Mouse (Mus musculus) left cerebral cortex, adult 2 months (tissue): ENCODE results near the gene Slc5a11. TPM values are rescaled to one million over a fixed set of nuclear protein-coding genes. Genes with fewer than 3 reads are reported as not detected.

Experiments used
- DNase-seq, 2 experiments: peaks; one replicate each; pipeline ENCODE4 v3.0.0; 2021 to 2022; ENCODE audit warnings: low spot score in 2 of 2, mixed read lengths in 1 of 2; ENCODE audit errors: extremely low spot score in 1 of 2
- H3K27ac ChIP-seq: fragments of 200-600 bp; 2 replicates; pipeline ENCODE4 v1.8.1; 2022
- H3K4me3 ChIP-seq: fragments of 200-600 bp; 2 replicates; pipeline ENCODE4 v1.8.1; 2022
- CTCF ChIP-seq: fragments of 200-600 bp; IDR thresholded peaks from 2 replicates; pipeline ENCODE4 v1.8.1; 2022; ENCODE audit warnings: antibody characterized with exemption, mild to moderate bottlenecking, moderate library complexity
- intact Hi-C: fragments of 180-260 bp; cut with DNase I; formaldehyde crosslinking; loops from one replicate; pipeline ENCODE4 v1.15.1; 2025
- total RNA-seq, 2 experiments: library from RNA; stranded (reverse); gene quantifications; 2 replicates each; pipeline ENCODE4 v1.2.3; 2021

Gene Slc5a11
- total RNA-seq, 2 experiments from 2014 or later = 0.29 to 1.1 TPM

DNA sequence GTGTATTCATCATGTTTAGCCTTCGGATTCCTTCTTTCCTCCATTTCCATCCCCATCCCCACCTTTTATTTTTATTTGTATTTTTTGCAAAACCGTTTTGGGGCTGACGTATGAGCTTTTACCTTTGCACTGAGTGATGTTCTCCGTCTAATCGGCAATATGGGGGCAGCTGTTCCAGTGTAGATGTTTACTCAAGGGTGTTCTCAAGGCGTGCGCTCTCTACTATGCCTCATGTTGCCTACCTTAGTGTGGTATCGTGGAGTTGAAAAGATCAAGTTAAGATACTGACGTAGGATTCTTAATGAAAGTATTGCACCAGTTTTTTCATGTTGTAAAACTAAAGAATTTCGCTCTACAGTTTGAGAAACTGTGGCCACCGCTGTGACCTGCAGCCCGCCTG, 21.4 kb upstream of the Slc5a11 start:
- H3K4me3 ChIP-seq = no peak overlapping the region
- intact Hi-C loops = loop anchor here (5.0 kb wide), 1 partner anchor 176 kb away; no protein-coding TSS in a partner anchor
- no peak for DNase-seq
- no peak overlapping the region for H3K27ac ChIP-seq
- no peak for TF ChIP-seq CTCF

DNA sequence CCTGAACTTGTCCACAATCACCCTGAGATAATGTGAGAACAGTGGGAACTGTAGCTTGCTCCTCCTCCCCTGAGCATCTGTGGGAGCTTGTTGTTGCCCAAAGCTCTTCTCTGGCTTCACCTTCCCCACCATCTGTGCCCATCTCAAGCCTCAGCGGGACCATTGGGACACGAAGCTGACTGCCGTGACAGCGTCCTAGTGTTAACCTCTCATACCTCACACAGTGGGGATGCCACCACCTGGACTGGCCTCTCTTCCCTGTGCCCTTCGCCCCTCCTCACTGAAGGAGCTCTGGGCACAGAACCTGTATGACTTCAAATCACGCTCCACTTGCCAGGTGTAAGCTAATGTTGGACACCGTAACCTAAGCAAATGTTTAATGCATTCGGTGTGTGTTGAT, 19.9 kb upstream of the Slc5a11 start:
- no peak overlapping the region for H3K4me3 ChIP-seq
- TF ChIP-seq CTCF = no peak
- intact Hi-C loops = loop anchor here (5.0 kb wide), 1 partner anchor 177 kb away; no protein-coding TSS in a partner anchor
- no peak for DNase-seq
- no peak overlapping the region for H3K27ac ChIP-seq

DNA sequence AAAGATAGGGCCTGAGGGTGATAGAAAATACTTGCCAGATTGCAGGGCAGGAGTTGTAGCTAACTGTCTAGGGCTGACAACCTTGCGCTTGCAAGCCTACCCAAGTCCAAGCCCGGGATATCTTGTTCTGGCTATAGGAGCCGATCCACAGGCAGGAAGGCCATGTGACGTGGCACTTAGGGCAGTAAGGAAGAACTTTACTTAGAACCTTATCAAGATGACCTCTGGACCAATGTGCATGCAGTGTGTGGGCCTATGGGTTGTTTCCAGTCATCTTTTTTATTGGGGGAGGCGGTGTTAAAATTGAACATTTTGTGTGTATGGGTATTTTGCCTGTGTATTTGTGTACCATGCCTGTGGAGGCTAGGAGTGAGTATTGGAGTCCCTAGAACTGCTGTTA, 18.1 kb upstream of the Slc5a11 start:
- Histone ChIP-seq H3K4me3 (no peak overlapping the region), H3K27ac (no peak overlapping the region)
- TF ChIP-seq CTCF = no peak
- intact Hi-C loops = no loop called here
- DNase-seq = no peak

DNA sequence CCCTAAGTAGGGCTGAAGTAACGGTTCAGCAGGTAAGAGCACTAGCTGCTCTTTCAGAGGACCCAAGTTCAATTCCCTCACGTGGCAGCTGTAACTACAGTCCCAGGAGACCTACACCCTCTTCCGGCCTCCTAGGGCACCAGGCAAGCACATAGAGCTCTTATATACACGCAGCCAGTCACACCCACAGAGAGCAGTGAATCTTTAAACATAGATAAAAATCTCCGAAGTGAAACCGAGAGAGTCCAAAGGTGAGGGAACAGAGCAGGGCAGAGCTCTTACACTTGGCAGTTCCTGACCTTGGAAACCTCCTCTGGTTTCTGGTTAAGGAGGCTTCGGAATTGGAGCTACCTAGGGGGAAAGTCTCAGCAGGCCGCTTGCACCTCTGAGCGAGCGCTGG, 15.9 kb upstream of the Slc5a11 start:
- TF ChIP-seq CTCF = no peak
- Histone ChIP-seq H3K27ac (no peak overlapping the region), H3K4me3 (no peak overlapping the region)
- DNase-seq = no peak
- intact Hi-C loops = no loop called here

DNA sequence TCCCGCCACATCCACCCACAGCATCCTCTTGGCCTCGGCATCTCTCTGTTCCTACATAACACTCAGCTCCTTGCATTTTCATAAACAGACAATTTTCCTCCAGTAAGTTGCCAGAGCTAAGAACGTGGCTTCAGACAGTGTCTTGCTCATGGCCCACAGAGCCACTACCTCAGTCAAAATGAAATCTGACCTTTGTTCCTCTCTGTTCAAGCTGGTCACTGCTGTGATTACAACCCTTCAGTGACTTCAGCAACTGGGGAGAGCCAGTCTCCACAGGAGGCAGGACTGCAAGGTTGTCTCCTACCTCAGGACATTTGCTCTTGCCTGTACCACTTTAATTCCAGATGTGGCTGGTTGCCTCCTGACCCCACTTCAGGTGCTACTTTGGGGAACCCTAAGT, 15.4 kb upstream of the Slc5a11 start:
- no peak for DNase-seq
- intact Hi-C loops = no loop called here
- Histone ChIP-seq H3K27ac (no peak overlapping the region), H3K4me3 (no peak overlapping the region)
- no peak for TF ChIP-seq CTCF

DNA sequence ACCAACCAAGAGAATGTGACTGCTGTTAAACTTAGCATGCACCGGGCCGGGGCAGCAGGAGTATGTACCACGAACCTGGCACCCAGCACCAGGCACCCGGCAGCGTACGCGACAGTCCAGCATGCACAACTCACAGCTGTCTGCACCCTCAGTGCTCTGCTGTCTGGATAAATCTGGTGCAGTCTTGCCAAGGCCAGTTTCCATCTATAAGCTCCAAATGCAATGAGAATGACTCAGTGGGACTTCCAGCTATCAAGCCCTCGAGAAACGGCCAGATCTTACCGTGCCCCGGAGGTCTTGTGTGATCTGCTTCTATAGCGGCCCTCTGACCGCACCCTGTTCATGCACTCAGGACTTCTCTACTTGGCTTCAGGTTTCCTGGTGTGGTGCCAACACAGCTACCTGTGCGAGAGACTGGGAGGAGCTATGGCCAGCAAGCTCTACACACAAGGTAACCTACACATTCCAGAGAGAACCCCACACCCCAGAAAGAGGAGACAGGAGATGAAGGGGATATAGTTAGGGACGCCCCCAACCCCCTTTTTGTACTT, 14.8 kb upstream of the Slc5a11 start:
- Histone ChIP-seq H3K27ac (no peak overlapping the region), H3K4me3 (no peak overlapping the region)
- no peak for TF ChIP-seq CTCF
- intact Hi-C loops = loop anchor here (10.0 kb wide), 1 partner anchor 175 kb away; no protein-coding TSS in a partner anchor
- DNase-seq = no peak

DNA sequence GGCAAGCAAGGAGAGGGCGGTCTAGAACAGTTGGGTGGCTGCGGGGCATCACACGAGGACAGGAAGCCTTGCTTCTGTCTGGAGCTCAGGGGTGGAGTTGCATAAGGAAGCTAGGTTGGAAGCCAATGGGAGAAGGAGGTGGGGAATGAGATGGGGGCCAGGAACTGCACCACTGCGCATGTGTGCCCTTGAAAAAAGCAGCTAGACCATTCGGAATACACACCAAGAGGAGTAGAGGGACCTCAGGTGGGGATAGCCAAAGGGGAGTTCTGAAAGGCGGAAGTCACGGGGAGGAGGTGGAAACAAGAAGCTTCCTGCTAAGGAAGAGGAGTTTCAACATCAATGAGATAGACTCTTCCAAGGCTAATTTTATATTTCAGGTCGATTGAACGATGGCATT, 13.9 kb upstream of the Slc5a11 start:
- intact Hi-C loops = loop anchor here (10.0 kb wide), 1 partner anchor 174 kb away; no protein-coding TSS in a partner anchor
- DNase-seq = no peak
- Histone ChIP-seq H3K27ac (no peak overlapping the region), H3K4me3 (no peak overlapping the region)
- TF ChIP-seq CTCF = no peak

DNA sequence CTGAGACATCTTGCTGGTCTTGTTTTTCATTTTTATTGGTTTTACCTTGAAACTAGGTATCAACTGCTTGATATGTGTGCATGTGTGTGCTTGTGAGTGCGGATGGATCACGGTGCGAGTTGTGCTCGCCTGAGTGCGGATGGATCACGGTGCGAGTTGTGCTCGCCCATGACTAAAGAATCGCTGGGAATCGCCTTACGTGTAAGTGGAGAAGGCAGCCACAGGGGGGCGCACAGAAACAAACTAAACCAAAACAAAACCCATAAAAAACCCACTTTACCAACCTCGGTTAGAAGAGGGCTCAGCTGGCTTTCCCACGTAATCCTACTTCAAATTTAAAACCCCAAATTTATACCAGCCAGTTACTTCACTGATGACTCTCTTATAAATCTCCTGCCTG, 9.3 kb upstream of the Slc5a11 start:
- peak; percentile 77 for TF ChIP-seq CTCF
- Histone ChIP-seq H3K27ac (no peak overlapping the region), H3K4me3 (no peak overlapping the region)
- peak; percentile 62 to 70 for DNase-seq
- intact Hi-C loops = loop anchor here (1.0 to 10.0 kb wide), 4 partner anchors 82 to 260 kb away; no protein-coding TSS in a partner anchor

DNA sequence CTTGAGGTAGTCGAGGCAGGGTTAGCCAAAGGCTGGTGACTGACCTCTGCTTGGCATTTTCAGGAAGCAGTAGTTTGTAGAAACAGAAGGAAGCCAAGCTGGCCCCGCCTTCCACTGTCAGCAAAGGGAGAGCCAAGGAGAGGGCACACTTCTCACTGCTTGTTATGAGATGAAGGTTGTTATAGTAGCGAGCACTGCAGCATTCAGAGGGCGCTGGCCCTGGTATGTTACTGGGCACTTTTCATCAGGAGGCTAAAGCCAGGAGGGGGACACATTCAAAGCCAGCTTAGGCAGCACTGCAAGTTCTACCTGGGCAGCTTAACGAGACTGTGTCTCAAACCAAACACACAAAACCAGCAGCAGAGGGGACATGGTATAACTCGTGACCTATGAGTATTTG, 7.0 kb upstream of the Slc5a11 start:
- Histone ChIP-seq H3K27ac (no peak overlapping the region), H3K4me3 (no peak overlapping the region)
- no peak for TF ChIP-seq CTCF
- intact Hi-C loops = loop anchor here (5.0 to 10.0 kb wide), 3 partner anchors 80 to 190 kb away; no protein-coding TSS in a partner anchor
- no peak for DNase-seq

DNA sequence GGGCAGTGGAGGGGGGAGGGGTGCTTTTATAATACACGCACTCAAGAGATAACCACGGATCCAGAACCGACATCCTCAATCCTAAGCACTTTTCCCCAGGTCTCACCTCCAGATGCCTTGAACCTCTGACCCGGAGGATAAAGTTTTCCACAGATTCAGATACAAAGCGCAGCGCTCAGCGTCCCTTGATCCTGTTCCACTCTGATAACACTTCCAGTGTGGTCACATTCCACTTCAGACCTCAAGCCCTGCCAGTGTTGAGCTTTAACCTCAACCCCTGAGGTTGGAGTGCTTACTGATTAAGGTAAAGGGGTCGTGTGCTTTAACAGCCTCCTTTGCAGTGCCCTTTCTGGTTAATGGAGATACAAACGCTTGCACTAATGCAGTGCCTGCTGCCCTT, 4.7 kb upstream of the Slc5a11 start:
- TF ChIP-seq CTCF = no peak
- no peak overlapping the region for H3K4me3 ChIP-seq
- H3K27ac ChIP-seq = no peak overlapping the region
- DNase-seq = no peak
- intact Hi-C loops = loop anchor here (5.0 to 10.0 kb wide), 3 partner anchors 77 to 187 kb away; no protein-coding TSS in a partner anchor

DNA sequence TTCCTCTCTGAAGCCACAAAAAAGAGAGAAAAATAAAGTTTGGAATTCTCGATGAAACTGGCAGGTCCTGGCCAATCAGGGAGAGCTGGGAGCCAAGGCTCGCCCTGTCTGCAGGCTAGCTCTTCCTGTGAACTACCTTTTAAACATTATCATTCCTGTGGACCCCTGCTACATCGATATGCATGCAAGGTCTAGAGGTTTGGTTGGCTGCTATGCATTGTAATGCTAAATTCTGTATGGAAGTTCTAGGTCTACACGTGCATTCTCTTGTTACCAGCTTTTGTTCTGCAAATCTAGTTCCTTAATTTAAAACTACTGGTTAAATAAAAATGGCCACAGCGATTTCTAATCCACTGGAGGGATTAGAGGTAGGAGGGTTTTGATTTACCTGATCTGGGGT, 3.1 kb upstream of the Slc5a11 start:
- intact Hi-C loops = no loop called here
- no peak overlapping the region for H3K4me3 ChIP-seq
- DNase-seq = no peak
- TF ChIP-seq CTCF = no peak
- no peak overlapping the region for H3K27ac ChIP-seq

DNA sequence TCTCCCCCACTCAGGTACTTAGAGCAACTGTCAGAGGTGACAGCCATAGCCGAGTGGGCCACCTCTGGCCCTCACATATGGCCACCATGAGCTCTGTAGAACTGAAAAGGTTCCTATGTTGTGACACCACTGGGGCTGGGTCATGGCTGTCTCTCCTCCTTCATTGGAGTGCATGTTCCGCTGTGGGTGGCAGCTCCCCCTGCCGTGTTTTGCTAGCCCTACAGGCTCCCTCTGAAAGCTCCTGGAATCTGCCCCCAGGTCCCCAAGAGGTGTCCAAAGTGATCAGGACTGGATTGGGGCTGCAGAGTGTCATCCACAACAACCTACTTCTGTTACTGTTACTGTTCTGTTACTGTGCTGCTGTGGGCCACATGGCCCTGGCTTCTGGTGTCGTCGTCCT, 2.3 kb upstream of the Slc5a11 start:
- Histone ChIP-seq H3K27ac (no peak overlapping the region), H3K4me3 (no peak overlapping the region)
- no peak for DNase-seq
- TF ChIP-seq CTCF = no peak
- intact Hi-C loops = no loop called here

DNA sequence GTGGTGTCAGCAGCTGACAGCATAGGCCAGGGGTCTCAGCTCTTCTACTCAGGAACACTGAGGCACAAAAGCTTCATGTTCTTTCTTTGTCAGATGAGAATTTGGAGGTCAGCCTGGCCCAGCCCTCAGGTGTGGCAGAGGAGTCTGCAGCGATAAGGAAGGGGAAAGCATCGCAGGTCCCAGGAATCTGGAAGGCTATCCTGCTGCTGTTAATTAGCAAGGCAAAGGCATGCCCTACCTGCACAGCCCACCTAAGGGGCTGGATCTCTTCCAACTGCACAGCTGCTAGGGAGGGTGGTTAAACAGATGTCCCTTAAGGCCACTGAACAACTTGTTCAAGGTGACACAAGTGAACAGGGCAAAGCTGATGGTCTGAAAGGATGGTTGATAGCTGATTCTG, 558 bp downstream of the Slc5a11 start:
- no peak overlapping the region for H3K27ac ChIP-seq
- no peak for DNase-seq
- intact Hi-C loops = no loop called here
- H3K4me3 ChIP-seq = no peak overlapping the region
- no peak for TF ChIP-seq CTCF
